Mouse (Mus musculus) lung, adult 10 weeks (tissue): ENCODE measurements around the gene Cav3. TPM values are rescaled to one million over a fixed set of nuclear protein-coding genes. Genes with fewer than 3 reads are reported as not detected.

Source experiments
- polyA plus RNA-seq: library from polyadenylated mRNA; stranded (reverse); fragments of 350-450 nt; fragmentation: Illumina TruSeq; extraction: RNeasy Lipid Tissue Mini Kit (QIAGEN cat#74804); gene quantifications from one replicate; pipeline ENCODE4 v1.2.3, GENCODE M21; 2014; ENCODE audit warnings: low read depth, low replicate concordance; ENCODE audit not compliant: insufficient read depth

The Cav3 gene
- polyA plus RNA-seq: 4.2 TPM

DNA sequence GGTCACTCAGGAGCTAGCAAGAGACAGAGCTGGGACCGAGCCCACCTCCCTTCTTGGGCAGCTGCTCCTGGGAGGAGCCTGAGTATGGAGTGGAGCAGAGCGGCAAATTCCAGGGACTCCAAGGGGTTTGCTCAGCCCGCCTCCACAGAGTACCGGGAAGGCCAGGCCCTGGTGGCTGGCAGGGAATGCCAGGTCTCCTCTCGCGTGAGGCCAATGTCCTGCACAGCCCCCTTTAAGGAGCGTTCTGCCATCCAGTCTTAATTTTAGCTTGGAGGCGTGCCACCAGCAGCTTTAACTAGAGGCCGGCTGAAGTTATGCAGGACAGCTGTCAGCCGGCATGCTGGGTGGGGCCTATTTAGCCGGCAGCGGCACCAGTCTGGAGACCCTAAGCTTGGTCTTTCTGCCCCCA is at the start of gene Cav3:
Gene Cav3, plus strand, starts transcription at position 165 of the 409 bp plus-strand sequence.

DNA sequence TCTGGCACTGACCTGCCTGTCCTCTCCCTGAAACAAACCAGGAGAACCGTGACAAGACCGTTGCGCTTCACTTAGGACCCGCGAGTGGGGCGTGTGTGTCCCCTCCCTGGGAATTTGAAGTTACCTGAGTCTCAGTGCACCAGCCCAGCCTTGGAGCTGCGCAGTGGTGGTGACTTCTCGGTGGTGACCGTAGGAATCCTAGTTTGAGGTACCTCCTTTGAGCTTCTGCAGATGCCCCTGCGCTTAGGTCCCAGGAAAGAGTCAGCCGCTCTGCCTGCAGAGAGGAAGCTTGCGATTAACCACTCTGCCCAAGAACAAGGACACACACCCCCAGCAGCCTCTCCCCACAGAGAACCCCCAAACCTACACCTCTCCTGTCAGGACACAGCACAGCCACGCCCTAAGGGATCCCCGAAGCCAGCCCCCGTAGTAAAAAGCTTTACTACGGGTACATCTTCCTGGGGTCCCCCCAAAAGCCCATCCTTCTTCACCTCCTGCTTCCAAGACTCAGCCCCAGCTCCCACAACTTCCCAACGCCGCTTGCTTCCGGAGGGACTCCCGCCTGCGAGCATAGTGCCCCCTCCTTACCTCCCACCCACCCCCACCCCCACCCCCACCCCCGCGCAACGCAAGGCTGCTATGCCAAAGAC is 30.7 kb downstream of the Cav3 start, which contains the start of gene Oxtr:
Gene Oxtr, minus strand, starts transcription at position 34 of the 650 bp plus-strand sequence.

Other genes starting within 250 kb of the Cav3 start
- gene Lmcd1, start 185.7 kb upstream of the Cav3 start, polyA plus RNA-seq: 20.7 TPM
- gene Ssu2, start 71.5 kb upstream of the Cav3 start, polyA plus RNA-seq: not detected
- gene Oxtr, start 30.4 kb downstream of the Cav3 start, polyA plus RNA-seq: not detected
- 1.4 TPM for gene Rad18, start 237.2 kb downstream of the Cav3 start, polyA plus RNA-seq